Mouse (Mus musculus): ENCODE data around the gene Gm44502. TPM values are rescaled to one million over a fixed set of nuclear protein-coding genes. Genes with fewer than 3 reads are reported as not detected.

Gene Gm44502
- total and polyA plus RNA-seq, 3 experiments = not detected

DNA sequence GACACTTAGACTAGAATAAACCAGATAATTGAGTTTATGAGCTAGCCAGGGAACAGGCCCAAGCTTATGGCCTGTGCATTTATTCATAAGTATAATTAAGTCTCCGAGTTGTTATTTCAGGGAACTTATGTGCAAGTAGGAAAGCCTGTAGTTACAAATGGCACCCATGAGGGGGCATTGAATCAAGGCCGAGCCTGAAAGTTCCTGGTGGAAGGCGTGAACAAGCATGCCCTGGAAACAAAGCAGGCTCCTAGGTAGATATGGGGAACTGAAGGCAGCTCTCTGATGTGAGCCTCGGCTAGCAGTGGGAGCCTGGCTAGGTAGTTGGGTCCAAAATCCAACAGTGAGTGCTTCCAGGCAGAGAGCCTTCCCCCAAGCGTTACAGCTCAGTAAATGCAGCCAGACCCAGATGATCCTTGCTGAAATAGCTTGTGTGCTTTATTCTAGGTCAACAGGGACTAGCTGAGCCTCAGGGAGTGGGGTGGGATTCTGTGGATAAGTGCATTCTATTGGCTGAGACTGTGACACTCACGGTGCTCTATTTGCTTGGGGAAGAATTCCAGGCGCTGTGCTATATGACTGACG lies 13.1 kb upstream of the Gm44502 start:
- Histone ChIP-seq H3K27me3 (ENCODE audit: control insufficient read depth in 1 of 2, insufficient read depth in 2 of 2, low read length in 2 of 2) (peaks cover 6 to 8% of the 10 kb centered on the region in 2 experiments), H3K4me1 (ENCODE audit: control insufficient read depth in 1 of 2, insufficient read depth in 2 of 2, low read length in 2 of 2) (no peaks in the 10 kb centered on the region), H3K36me3 (ENCODE audit: control insufficient read depth in 1 of 2, insufficient read depth in 2 of 2, low read length in 2 of 2) (no peaks in the 10 kb centered on the region), H3K79me2 (ENCODE audit: control insufficient read depth, insufficient read depth, low read length, poor library complexity) (no peaks in the 10 kb centered on the region), H3K9me3 (replicated peaks; ENCODE audit: insufficient read depth, low read length) (no peaks in the 10 kb centered on the region), H3K9ac (ENCODE audit: control insufficient read depth, low read depth, low read length, poor library complexity, severe bottlenecking) (no peak overlapping the region), H3K27ac (ENCODE audit: control insufficient read depth, low read depth, low read length) (no peak overlapping the region), H3K4me3 (ENCODE audit: control insufficient read depth in 1 of 2, insufficient read depth in 1 of 2, low read depth in 2 of 2, low read length in 2 of 2) (no peak overlapping the region)
- TF ChIP-seq CTCF (IDR thresholded peaks at IDR 0.05 in 2 of 3, conservative IDR thresholded peaks at IDR 0.05 in 1 of 3; ENCODE audit: control insufficient read depth in 1 of 3, insufficient read depth in 1 of 3, low read depth in 2 of 3, low read length in 3 of 3, poor library complexity in 1 of 3, severe bottlenecking in 1 of 3) = peak in 2 of 3 experiments; percentile 15 to 19; a peak in 1 of 6 replicates
- no peak for TF ChIP-seq POLR2AphosphoS5 (IDR thresholded peaks at IDR 0.05; ENCODE audit: borderline replicate concordance, low read depth, low read length)
- no peak for TF ChIP-seq MAFK (IDR thresholded peaks at IDR 0.05; ENCODE audit: borderline replicate concordance, low read depth, low read length)
- DNase-seq (ENCODE audit: low read depth, low spot score) = peak; percentile 37

DNA sequence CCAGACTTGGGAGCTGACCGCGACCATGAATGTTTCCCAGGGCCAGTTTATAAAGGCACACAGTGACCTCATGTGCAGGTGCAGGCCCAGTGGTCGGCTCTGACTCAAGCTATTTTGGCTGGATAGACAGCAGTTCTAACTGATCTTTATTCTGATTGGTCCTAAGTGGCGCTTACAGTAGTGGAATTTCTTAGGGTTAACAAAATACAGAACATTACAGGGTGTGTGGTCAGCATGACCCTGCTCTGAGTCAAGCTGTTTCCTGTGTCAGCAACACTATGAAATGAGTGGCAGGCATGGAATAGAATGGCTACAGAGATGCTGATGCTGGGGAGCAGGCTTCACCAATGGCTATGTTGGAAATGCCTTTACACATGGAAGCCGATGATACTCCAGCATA lies 6.4 kb upstream of the Gm44502 start:
- 0 out of 4 replicates have a peak, but pooled peaks cover 0 to 4% of the 10 kb centered on the region in 2 experiments for H3K4me1 ChIP-seq (ENCODE audit: control insufficient read depth in 1 of 2, insufficient read depth in 2 of 2, low read length in 2 of 2)
- H3K27ac ChIP-seq (ENCODE audit: control insufficient read depth, low read depth, low read length) = no peak overlapping the region
- TF ChIP-seq ZMIZ1 (IDR thresholded peaks at IDR 0.05; ENCODE audit: low read depth, low read length) (no peak), JUND (IDR thresholded peaks at IDR 0.05; ENCODE audit: low read depth, low read length) (no peak), UBTF (IDR thresholded peaks at IDR 0.05; ENCODE audit: borderline replicate concordance, insufficient read depth, low read depth, low read length) (no peak)
- H3K36me3 ChIP-seq (ENCODE audit: control insufficient read depth in 1 of 2, insufficient read depth in 2 of 2, low read length in 2 of 2) = peaks cover 0 to 3% of the 10 kb centered on the region in 2 experiments; a peak in 1 of 4 replicates
- no peaks in the 10 kb centered on the region for H3K79me2 ChIP-seq (ENCODE audit: control insufficient read depth, insufficient read depth, low read length, poor library complexity)
- no peak for DNase-seq (ENCODE audit: low read depth, low spot score)
- H3K4me3 ChIP-seq (ENCODE audit: control insufficient read depth in 1 of 2, insufficient read depth in 1 of 2, low read depth in 2 of 2, low read length in 2 of 2) = no peak overlapping the region
- no peaks in the 10 kb centered on the region for H3K9me3 ChIP-seq (replicated peaks; ENCODE audit: insufficient read depth, low read length)
- peaks cover 0 to 2% of the 10 kb centered on the region in 2 experiments; a peak in 2 of 4 replicates for H3K27me3 ChIP-seq (ENCODE audit: control insufficient read depth in 1 of 2, insufficient read depth in 2 of 2, low read length in 2 of 2)
- H3K9ac ChIP-seq (ENCODE audit: control insufficient read depth, low read depth, low read length, poor library complexity, severe bottlenecking) = no peak overlapping the region

DNA sequence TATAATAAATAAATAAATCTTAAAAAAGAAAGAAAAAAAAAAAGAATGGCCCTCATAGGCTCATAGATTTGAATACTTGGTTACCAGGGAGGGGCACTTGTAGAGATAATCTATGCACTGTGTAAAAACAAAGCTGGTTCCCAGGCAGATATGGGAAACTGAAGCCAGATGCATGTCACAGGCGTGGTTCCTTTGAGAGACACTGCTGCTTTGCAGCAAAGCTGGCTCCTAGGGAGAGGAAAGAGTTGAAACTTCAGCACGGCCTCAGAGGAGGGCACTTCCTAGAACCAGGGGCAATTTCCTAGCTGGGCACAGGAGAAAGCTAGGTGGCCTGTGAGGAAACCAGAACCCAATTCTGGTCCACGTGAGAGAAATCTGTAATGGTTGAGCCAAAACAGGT lies 4.6 kb upstream of the Gm44502 start:
- Histone ChIP-seq H3K27ac (ENCODE audit: control insufficient read depth, low read depth, low read length) (no peak overlapping the region), H3K79me2 (ENCODE audit: control insufficient read depth, insufficient read depth, low read length, poor library complexity) (no peaks in the 10 kb centered on the region; the same call in 1 of the 2 replicates), H3K27me3 (ENCODE audit: control insufficient read depth in 1 of 2, insufficient read depth in 2 of 2, low read length in 2 of 2) (no peaks in the 10 kb centered on the region; a peak in 1 of 4 replicates), H3K4me1 (ENCODE audit: control insufficient read depth in 1 of 2, insufficient read depth in 2 of 2, low read length in 2 of 2) (0 out of 4 replicates have a peak, but pooled peaks cover 0 to 5% of the 10 kb centered on the region in 2 experiments), H3K36me3 (ENCODE audit: control insufficient read depth in 1 of 2, insufficient read depth in 2 of 2, low read length in 2 of 2) (peaks cover 0 to 3% of the 10 kb centered on the region in 2 experiments; a peak in 1 of 4 replicates), H3K9me3 (replicated peaks; ENCODE audit: insufficient read depth, low read length) (no peaks in the 10 kb centered on the region), H3K9ac (ENCODE audit: control insufficient read depth, low read depth, low read length, poor library complexity, severe bottlenecking) (no peak overlapping the region), H3K4me3 (ENCODE audit: control insufficient read depth in 1 of 2, insufficient read depth in 1 of 2, low read depth in 2 of 2, low read length in 2 of 2) (no peak overlapping the region)
- TF ChIP-seq ZNF384 (IDR thresholded peaks at IDR 0.05; ENCODE audit: low read depth, low read length) (peak; percentile 23; the same call in 1 of the 2 replicates), MEF2A (IDR thresholded peaks at IDR 0.05; ENCODE audit: extremely low read depth, insufficient replicate concordance, low read depth, low read length, poor library complexity, severe bottlenecking) (no peak), RCOR1 (IDR thresholded peaks at IDR 0.05; ENCODE audit: low read depth, low read length) (0 out of 2 replicates have a peak, but pooled peaks have one; percentile 14)
- DNase-seq (ENCODE audit: low read depth, low spot score) = peak; percentile 53
